Mouse (Mus musculus) CH12.LX (cell line): ENCODE measurements around the gene Gm6592.
"Not testable (repeated sequence)": the region's sequence is repeated elsewhere in the genome, so short reads cannot be mapped to it uniquely, and the experiment has no call there.

Experiments
- CTCF ChIP-seq, 2 experiments: IDR thresholded peaks in 1 of 2; conservative IDR thresholded peaks in 1 of 2; 2 replicates each; pipeline ENCODE4 v1.5.1; 2011 to 2012; ENCODE audit warnings: low read depth in 2 of 2, low read length in 2 of 2, improper control_type of control experiment in 1 of 2, inconsistent platforms in 1 of 2, mild to moderate bottlenecking in 1 of 2, moderate library complexity in 1 of 2
- E2F4 ChIP-seq: IDR thresholded peaks from 2 replicates; pipeline ENCODE4 v1.6.1; 2011; ENCODE audit warnings: low read depth, low read length, improper control_type of control experiment; ENCODE audit not compliant: insufficient replicate concordance
- ELF1 ChIP-seq: IDR thresholded peaks from 2 replicates; pipeline ENCODE4 v1.6.1; 2014; ENCODE audit warnings: low read depth, mild to moderate bottlenecking, inconsistent platforms, low read length, improper control_type of control experiment
- KAT2A ChIP-seq: IDR thresholded peaks from 2 replicates; pipeline ENCODE4 v1.6.1; 2012; ENCODE audit warnings: low read length, improper control_type of control experiment, inconsistent platforms; ENCODE audit not compliant: insufficient replicate concordance
- MAX ChIP-seq: IDR thresholded peaks from 2 replicates; pipeline ENCODE4 v1.6.1; 2011; ENCODE audit warnings: low read length, improper control_type of control experiment
- MAZ ChIP-seq: IDR thresholded peaks from 2 replicates; pipeline ENCODE4 v1.6.1; 2012; ENCODE audit warnings: low read depth, mild to moderate bottlenecking, inconsistent platforms, low read length, improper control_type of control experiment, moderate library complexity
- MXI1 ChIP-seq: IDR thresholded peaks from 2 replicates; pipeline ENCODE4 v1.6.1; 2011; ENCODE audit warnings: mild to moderate bottlenecking, low read depth, low read length, improper control_type of control experiment
- POLR2A ChIP-seq: IDR thresholded peaks from 2 replicates; pipeline ENCODE4 v1.6.1; 2011; ENCODE audit warnings: low read depth, mild to moderate bottlenecking, improper control_type of control experiment, low read length
- TBP ChIP-seq: conservative IDR thresholded peaks from 2 replicates; pipeline ENCODE4 v1.6.1; 2011; ENCODE audit warnings: low read depth, low read length, improper control_type of control experiment
- TCF12 ChIP-seq: IDR thresholded peaks from 2 replicates; pipeline ENCODE4 v1.6.1; 2014; ENCODE audit warnings: low read depth, mild to moderate bottlenecking, inconsistent platforms, low read length, improper control_type of control experiment
- USF2 ChIP-seq: conservative IDR thresholded peaks from 2 replicates; pipeline ENCODE4 v1.6.1; 2011; ENCODE audit warnings: low read depth, low read length, improper control_type of control experiment

DNA sequence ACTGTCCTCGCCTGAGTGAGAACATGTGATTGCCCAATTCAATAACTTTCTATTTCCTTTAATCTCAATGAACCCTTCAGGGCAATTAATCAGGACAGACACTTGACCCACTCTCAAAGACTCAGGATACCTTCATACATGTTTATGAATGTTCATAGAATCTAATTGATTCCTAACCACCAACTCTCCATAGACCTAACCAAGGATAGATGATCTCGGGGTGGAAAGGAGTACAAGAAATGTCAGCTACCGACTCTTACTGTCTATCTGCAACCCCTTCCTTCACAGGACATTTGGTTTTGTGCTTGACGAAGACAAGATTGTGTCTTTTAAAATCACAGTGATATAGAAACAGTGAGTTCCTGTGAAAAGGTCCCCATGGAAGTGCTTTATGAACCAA is 40.4 kb upstream of the Gm6592 start, which contains the start of gene Ssxb5:
- TF ChIP-seq MAZ; E2F4; POLR2A; CTCF (conservative IDR thresholded peaks at IDR 0.05 in 1 of 2, IDR thresholded peaks at IDR 0.05 in 1 of 2; ENCODE audit: low read depth in 2 of 2, low read length in 2 of 2); KAT2A; MAX; TCF12; TBP; ELF1; MXI1; USF2: not testable (repeated sequence)
